In the genomic region with DNA sequence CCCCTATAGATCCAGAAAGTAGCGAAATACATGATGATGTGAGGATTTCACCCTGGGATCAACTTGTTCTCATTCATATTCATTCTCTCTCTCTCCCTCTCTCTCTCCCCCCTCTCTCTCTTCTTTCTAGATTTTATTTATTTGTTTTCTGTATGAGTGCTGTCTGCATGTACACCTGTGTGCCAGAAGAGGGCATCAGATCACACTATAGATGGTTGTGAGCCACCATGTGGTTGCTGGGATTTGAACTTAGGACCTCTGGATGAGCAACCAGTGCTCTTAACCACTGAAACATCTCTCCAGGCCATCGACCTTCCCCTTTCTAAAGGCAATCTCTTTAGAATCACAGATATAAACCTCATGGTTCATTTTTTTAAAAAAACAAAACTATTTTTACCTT, we compare ENCODE assay signal across 23 mouse cellular contexts. TPM values are rescaled to one million over a fixed set of nuclear protein-coding genes. Genes with fewer than 3 reads are reported as not detected.
A peak's percentile ranks its signal among the peaks of the same experiment; 100 is the strongest.
DNase-seq lines count a peak whose midpoint lies in the region; ATAC-seq and TF ChIP-seq lines count a peak whose summit lies in the region.
"Had no signal": no experiment of that assay in that cellular context is flagged by ENCODE, and none has a peak within 500 bp of the region (broad histone marks: within the 10 kb centered on the region; RNA-seq: fewer than 3 reads in every experiment).

No protein-coding gene starts in this region.

- H3K9ac ChIP-seq in hindbrain, postnatal 0 days (replicated peaks; ENCODE audit: low read length), result no peak overlapping the region
- H3K9ac ChIP-seq in hindbrain, embryonic 12.5 days, result no peak overlapping the region
- no peak overlapping the region for H3K9ac ChIP-seq in lung, postnatal 0 days (replicated peaks; ENCODE audit: low read depth)
- H3K9ac ChIP-seq: embryonic facial prominence, embryonic 15.5 days; heart, embryonic 13.5 days; limb, embryonic 13.5 days; midbrain, embryonic 15.5 days had no signal

- no peak for DNase-seq in hindbrain, postnatal 0 days (ENCODE audit: low spot score)
- no peak for DNase-seq in lung, postnatal 0 days (ENCODE audit: low spot score)
- DNase-seq in lung, adult 2 months, result no peak
- DNase-seq in ZHBTc4 (ENCODE audit: low read depth, low spot score), result peak; percentile 57
- no peak for DNase-seq in adrenal gland, adult (ENCODE audit: inconsistent age in 2 of 2, low spot score in 1 of 2)
- no peak for DNase-seq in thymus, postnatal 14 days
- DNase-seq: adrenal gland, adult 8-10 months; cerebellum, adult 11 months; cerebellum, postnatal 14 days; embryo, embryonic 11 days; heart, postnatal 4 days; kidney, postnatal 10 days; lung, adult 18-20 months; right cerebral cortex, adult 18-20 months; spleen, adult 18-20 months; thymus, postnatal 4 days had no signal

- H3K27me3 ChIP-seq in hindbrain, postnatal 0 days (ENCODE audit: insufficient read depth, low read length), result no peaks in the 10 kb centered on the region
- no peaks in the 10 kb centered on the region for H3K27me3 ChIP-seq in hindbrain, embryonic 12.5 days
- no peaks in the 10 kb centered on the region for H3K27me3 ChIP-seq in lung, postnatal 0 days (replicated peaks; ENCODE audit: insufficient read depth, low read length)
- no peaks in the 10 kb centered on the region for H3K27me3 ChIP-seq in E14TG2a.4 (ENCODE audit: insufficient read depth, low read length)
- H3K27me3 ChIP-seq: embryonic facial prominence, embryonic 15.5 days; heart, embryonic 13.5 days; limb, embryonic 13.5 days; midbrain, embryonic 15.5 days had no signal

- no peak overlapping the region for H3K4me3 ChIP-seq in hindbrain, postnatal 0 days (ENCODE audit: low read length)
- no peak overlapping the region for H3K4me3 ChIP-seq in hindbrain, embryonic 12.5 days
- H3K4me3 ChIP-seq in lung, postnatal 0 days (ENCODE audit: low read depth, low read length), result no peak overlapping the region
- H3K4me3 ChIP-seq in lung, adult 2 months (replicated peaks; ENCODE audit: extremely low read depth, low read depth, low read length), result no peak overlapping the region
- H3K4me3 ChIP-seq in E14TG2a.4 (replicated peaks; ENCODE audit: low read length), result no peak overlapping the region
- H3K4me3 ChIP-seq: embryonic facial prominence, embryonic 15.5 days; forebrain, embryonic 10.5 days; heart, embryonic 13.5 days; limb, embryonic 13.5 days; midbrain, embryonic 15.5 days had no signal

- H3K36me3 ChIP-seq in hindbrain, postnatal 0 days (ENCODE audit: insufficient read depth, low read length), result 0 out of 2 replicates have a peak, but pooled peaks cover 3% of the 10 kb centered on the region
- H3K36me3 ChIP-seq in hindbrain, embryonic 12.5 days, result peaks cover 17% of the 10 kb centered on the region; the same call in 1 of the 2 replicates
- no peaks in the 10 kb centered on the region for H3K36me3 ChIP-seq in lung, postnatal 0 days (ENCODE audit: insufficient read depth, low read length)
- H3K36me3 ChIP-seq in E14TG2a.4 (ENCODE audit: insufficient read depth, low read length), result peaks cover 59% of the 10 kb centered on the region
- H3K36me3 ChIP-seq: midbrain, embryonic 15.5 days had no signal

- no peak for ATAC-seq in hindbrain, postnatal 0 days
- no peak for ATAC-seq in hindbrain, embryonic 12.5 days (ENCODE audit: low FRiP score)
- no peak for ATAC-seq in lung, postnatal 0 days
- ATAC-seq: midbrain, embryonic 15.5 days had no signal

- H3K27ac ChIP-seq in hindbrain, postnatal 0 days, result no peak overlapping the region
- H3K27ac ChIP-seq in hindbrain, embryonic 12.5 days, result no peak overlapping the region
- H3K27ac ChIP-seq in lung, postnatal 0 days (ENCODE audit: low read length), result no peak overlapping the region
- H3K27ac ChIP-seq: embryonic facial prominence, embryonic 15.5 days; forebrain, embryonic 10.5 days; heart, embryonic 13.5 days; limb, embryonic 13.5 days; midbrain, embryonic 15.5 days had no signal

- no peak overlapping the region for H3K4me2 ChIP-seq in hindbrain, postnatal 0 days (ENCODE audit: low read depth, low read length)
- H3K4me2 ChIP-seq in hindbrain, embryonic 12.5 days (replicated peaks), result no peak overlapping the region
- no peak overlapping the region for H3K4me2 ChIP-seq in lung, postnatal 0 days (replicated peaks; ENCODE audit: low read depth, low read length)
- H3K4me2 ChIP-seq: embryonic facial prominence, embryonic 15.5 days; heart, embryonic 13.5 days; limb, embryonic 13.5 days; midbrain, embryonic 15.5 days had no signal

- peak; percentile 31 for TF ChIP-seq CTCF in hindbrain, postnatal 0 days (IDR thresholded peaks at IDR 0.05; ENCODE audit: low read depth)
- TF ChIP-seq CTCF in lung, postnatal 0 days (IDR thresholded peaks at IDR 0.05), result peak; percentile 34; the same call in 1 of the 2 replicates
- no peak for TF ChIP-seq CTCF in lung, adult 2 months (IDR thresholded peaks at IDR 0.05; ENCODE audit: insufficient read depth, low read length)
- peak; percentile 33; the same call in 1 of the 2 replicates for TF ChIP-seq CTCF in E14TG2a.4 (conservative IDR thresholded peaks at IDR 0.05; ENCODE audit: low read length)

- no peak for TF ChIP-seq POLR2A in lung, adult 2 months (IDR thresholded peaks at IDR 0.05; ENCODE audit: borderline replicate concordance, extremely low read depth, low read depth, low read length)

- TF ChIP-seq EP300 in lung, postnatal 0 days (IDR thresholded peaks at IDR 0.05), result no peak

- no peaks in the 10 kb centered on the region for H3K4me1 ChIP-seq in hindbrain, postnatal 0 days (ENCODE audit: insufficient read depth, low read length)
- no peaks in the 10 kb centered on the region for H3K4me1 ChIP-seq in hindbrain, embryonic 12.5 days
- no peaks in the 10 kb centered on the region for H3K4me1 ChIP-seq in lung, postnatal 0 days (ENCODE audit: insufficient read depth, low read depth, low read length)
- no peaks in the 10 kb centered on the region for H3K4me1 ChIP-seq in lung, adult 2 months (ENCODE audit: control insufficient read depth, insufficient read depth, low read length)
- peaks cover 33% of the 10 kb centered on the region for H3K4me1 ChIP-seq in E14TG2a.4 (replicated peaks; ENCODE audit: low read depth, low read length)
- H3K4me1 ChIP-seq: embryonic facial prominence, embryonic 15.5 days; forebrain, embryonic 10.5 days; heart, embryonic 13.5 days; limb, embryonic 13.5 days had no signal

- whole genome bisulfite sequencing in hindbrain, postnatal 0 days, result 91% methylated on average over 2 of the region's 2 CpGs
- 92% methylated on average over 2 of the region's 2 CpGs for WGBS in hindbrain, embryonic 12.5 days
- 95% methylated on average over 2 of the region's 2 CpGs for WGBS in lung, postnatal 0 days
- 88% methylated on average over 2 of the region's 2 CpGs for WGBS in lung, adult 2 months

- no peaks in the 10 kb centered on the region for H3K9me3 ChIP-seq in hindbrain, postnatal 0 days (ENCODE audit: low read length)
- no peaks in the 10 kb centered on the region for H3K9me3 ChIP-seq in hindbrain, embryonic 12.5 days (replicated peaks)
- no peaks in the 10 kb centered on the region for H3K9me3 ChIP-seq in lung, postnatal 0 days (ENCODE audit: low read length)
- H3K9me3 ChIP-seq in E14TG2a.4 (ENCODE audit: low read length), result no peaks in the 10 kb centered on the region
- H3K9me3 ChIP-seq: embryonic facial prominence, embryonic 15.5 days; forebrain, embryonic 10.5 days; heart, embryonic 13.5 days; limb, embryonic 13.5 days; midbrain, embryonic 15.5 days had no signal

RNA-seq across cellular contexts. Expression of a gene that starts 4.5 kb away (rescaled TPM):
- not detected in 2 replicates for total RNA-seq in hindbrain, postnatal 0 days (2014; rRNA removed)
- 7.1 and 8.3 TPM in 2 replicates for polyA plus RNA-seq in hindbrain, postnatal 0 days (2015; fragmentation: Nextera tagmentation; extraction: Ambion mirVana)
- 20.0 and 21.0 TPM in 2 replicates for polyA plus RNA-seq in hindbrain, embryonic 12.5 days (2016; fragmentation: Nextera tagmentation; extraction: Ambion mirVana)
- 6.3 and 6.4 TPM in 2 replicates for polyA plus RNA-seq in lung, postnatal 0 days (2015; fragmentation: Nextera tagmentation; extraction: Ambion mirVana)
- not detected in 2 replicates for polyA plus RNA-seq in lung, adult 2 months (2012; rRNA removed)

RNA-seq across cellular contexts. Expression of a gene that starts 10.3 kb away (rescaled TPM):
- 5.1 and 5.2 TPM in 2 replicates for total RNA-seq in hindbrain, postnatal 0 days (2014; rRNA removed)
- 7.7 and 8.2 TPM in 2 replicates for polyA plus RNA-seq in hindbrain, postnatal 0 days (2015; fragmentation: Nextera tagmentation; extraction: Ambion mirVana)
- polyA plus RNA-seq in hindbrain, embryonic 12.5 days (2016; fragmentation: Nextera tagmentation; extraction: Ambion mirVana), result 12.7 and 13.1 TPM in 2 replicates
- polyA plus RNA-seq in lung, postnatal 0 days (2015; fragmentation: Nextera tagmentation; extraction: Ambion mirVana), result 5.8 and 6.3 TPM in 2 replicates
- 4.0 and 5.0 TPM in 2 replicates for polyA plus RNA-seq in lung, adult 2 months (2012; rRNA removed)

RNA-seq across cellular contexts. Expression of a gene that starts 11.6 kb away (rescaled TPM):
- 2.0 and 4.7 TPM in 2 replicates for total RNA-seq in hindbrain, postnatal 0 days (2014; rRNA removed)
- 11.4 and 13.3 TPM in 2 replicates for polyA plus RNA-seq in hindbrain, postnatal 0 days (2015; fragmentation: Nextera tagmentation; extraction: Ambion mirVana)
- 21.4 and 24.7 TPM in 2 replicates for polyA plus RNA-seq in hindbrain, embryonic 12.5 days (2016; fragmentation: Nextera tagmentation; extraction: Ambion mirVana)
- 7.9 and 8.2 TPM in 2 replicates for polyA plus RNA-seq in lung, postnatal 0 days (2015; fragmentation: Nextera tagmentation; extraction: Ambion mirVana)
- 0.21 TPM in 1 of 2 replicates, not detected in the other for polyA plus RNA-seq in lung, adult 2 months (2012; rRNA removed)

RNA-seq across cellular contexts. Expression of a gene that starts 19.5 kb away (rescaled TPM):
- total RNA-seq in hindbrain, postnatal 0 days (2014; rRNA removed), result 4.1 and 4.4 TPM in 2 replicates
- 3.1 and 4.3 TPM in 2 replicates for polyA plus RNA-seq in hindbrain, postnatal 0 days (2015; fragmentation: Nextera tagmentation; extraction: Ambion mirVana)
- 15.3 and 15.7 TPM in 2 replicates for polyA plus RNA-seq in hindbrain, embryonic 12.5 days (2016; fragmentation: Nextera tagmentation; extraction: Ambion mirVana)
- polyA plus RNA-seq in lung, postnatal 0 days (2015; fragmentation: Nextera tagmentation; extraction: Ambion mirVana), result 5.3 and 6.1 TPM in 2 replicates
- 1.7 and 2.9 TPM in 2 replicates for polyA plus RNA-seq in lung, adult 2 months (2012; rRNA removed)

RNA-seq across cellular contexts. Expression of a gene that starts 24.6 kb away (rescaled TPM):
- total RNA-seq in hindbrain, postnatal 0 days (2014; rRNA removed), result 64.6 and 71.1 TPM in 2 replicates
- polyA plus RNA-seq in hindbrain, postnatal 0 days (2015; fragmentation: Nextera tagmentation; extraction: Ambion mirVana), result 39.7 and 42.2 TPM in 2 replicates
- polyA plus RNA-seq in hindbrain, embryonic 12.5 days (2016; fragmentation: Nextera tagmentation; extraction: Ambion mirVana), result 53.2 and 60.2 TPM in 2 replicates
- 45.7 and 50.0 TPM in 2 replicates for polyA plus RNA-seq in lung, postnatal 0 days (2015; fragmentation: Nextera tagmentation; extraction: Ambion mirVana)
- 16.4 and 19.4 TPM in 2 replicates for polyA plus RNA-seq in lung, adult 2 months (2012; rRNA removed)
